Mouse (Mus musculus) midbrain, embryonic 16.5 days (tissue): ENCODE data around the gene Rhox2b. TPM values are rescaled to one million over a fixed set of nuclear protein-coding genes. Genes with fewer than 3 reads are reported as not detected.
"Not testable (repeated sequence)": the region's sequence is repeated elsewhere in the genome, so short reads cannot be mapped to it uniquely, and the experiment has no call there.

Source experiments
- ATAC-seq: fragments of 200-750 bp; cut with Nextera tagmentation; 2 replicates; pipeline ENCODE4 v1.8.0; 2017; ENCODE audit warnings: moderate TSS enrichment
- H3K27ac ChIP-seq: fragments of 300-500 bp; sonication (generic); 2 replicates; pipeline ENCODE4 v1.5.1; 2014; ENCODE audit warnings: mild to moderate bottlenecking, low read length, mixed read lengths
- H3K27me3 ChIP-seq: fragments of 300-500 bp; sonication (generic); 2 replicates; pipeline ENCODE4 v1.6.1; 2014; ENCODE audit warnings: low read depth, low read length, mixed read lengths; ENCODE audit not compliant: control insufficient read depth, insufficient read depth
- H3K36me3 ChIP-seq: fragments of 300-500 bp; sonication (generic); 2 replicates; pipeline ENCODE4 v1.6.1; 2014; ENCODE audit warnings: mild to moderate bottlenecking, low read length, moderate library complexity, mixed read lengths; ENCODE audit not compliant: control insufficient read depth, insufficient read depth
- H3K4me1 ChIP-seq: fragments of 300-500 bp; sonication (generic); 2 replicates; pipeline ENCODE4 v1.6.1; 2014; ENCODE audit warnings: mild to moderate bottlenecking, low read length, mixed read lengths; ENCODE audit not compliant: control insufficient read depth, insufficient read depth
- H3K4me2 ChIP-seq: fragments of 300-500 bp; sonication (generic); 2 replicates; pipeline ENCODE4 v1.6.1; 2014; ENCODE audit warnings: mild to moderate bottlenecking, low read length, mixed read lengths
- H3K4me3 ChIP-seq: fragments of 300-500 bp; sonication (generic); 2 replicates; pipeline ENCODE4 v1.5.1; 2014; ENCODE audit warnings: low read depth, mild to moderate bottlenecking, low read length, moderate library complexity, mixed read lengths
- H3K9ac ChIP-seq: fragments of 300-500 bp; sonication (generic); 2 replicates; pipeline ENCODE4 v1.6.1; 2014; ENCODE audit warnings: low read depth, low read length, mixed read lengths
- H3K9me3 ChIP-seq: fragments of 300-500 bp; sonication (generic); replicated peaks from 2 replicates; pipeline ENCODE4 v1.6.1; 2014; ENCODE audit warnings: mild to moderate bottlenecking, low read length, mixed read lengths; ENCODE audit not compliant: control insufficient read depth, poor library complexity, severe bottlenecking
- WGBS: fragments of 180-500 bp; shearing (Covaris S2); extraction: QIAGEN DNeasy Blood & Tissue Kit; methylation state at CpG from one replicate; pipeline ENCODE4 v1.1.7; 2014; 5-methylcytosine and 5-hydroxymethylcytosine counted together
- polyA plus RNA-seq: library from polyadenylated mRNA; unstranded; fragments of >200 nt; fragmentation: Nextera tagmentation; extraction: Ambion mirVana; gene quantifications from 2 replicates; pipeline ENCODE4 v1.2.1, GENCODE M21; 2015

The Rhox2b gene
- polyA plus RNA-seq = not detected in 2 replicates

DNA sequence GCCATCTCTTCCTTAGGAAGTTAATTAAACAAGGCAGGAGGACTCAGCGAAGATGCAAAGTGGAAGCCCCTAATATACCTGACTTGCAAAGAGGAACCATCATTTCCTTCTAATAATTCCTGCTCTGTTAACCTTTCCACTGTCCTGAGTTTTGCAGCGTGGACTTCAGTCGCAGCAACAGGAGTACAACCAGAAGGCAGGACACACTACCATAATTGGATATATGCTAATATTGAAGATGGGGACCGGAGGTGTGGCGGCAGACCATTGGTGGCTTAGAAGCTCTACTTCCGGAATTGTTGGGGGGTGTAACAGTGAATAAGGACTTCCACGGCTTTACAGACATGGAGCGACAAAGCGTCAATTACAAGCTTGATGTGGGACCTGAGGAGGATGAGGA, at the start of gene Rhox2b:
Gene Rhox2b (plus strand): TSS at position 301 of the 400 bp plus-strand sequence.
- H3K9ac ChIP-seq, H3K4me2 ChIP-seq, H3K27ac ChIP-seq, ATAC-seq, H3K27me3 ChIP-seq, H3K36me3 ChIP-seq, H3K4me3 ChIP-seq, H3K9me3 ChIP-seq, H3K4me1 ChIP-seq: not testable (repeated sequence)
- no CpG with 5 or more reads among the region's 9 CpGs for WGBS

DNA sequence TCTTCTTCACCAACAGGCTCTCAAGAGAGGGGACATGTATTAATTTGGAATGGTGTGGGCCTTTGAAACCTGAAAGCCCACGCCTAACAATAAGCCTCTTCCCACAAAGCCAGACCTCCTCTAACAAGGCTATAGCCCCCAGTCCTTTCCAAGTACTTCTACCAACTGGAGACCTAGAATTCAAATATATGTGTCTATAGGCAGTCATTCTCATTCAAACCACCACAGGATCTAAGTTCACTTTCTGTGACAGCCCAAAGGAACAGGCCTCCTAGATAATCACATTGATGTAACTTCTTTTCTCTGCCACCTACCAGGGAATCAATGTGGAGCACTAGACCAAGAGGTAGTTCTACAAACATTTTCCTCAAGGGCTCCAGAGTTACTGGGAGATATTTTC, 32.1 kb upstream of the Rhox2b start, which contains the start of gene Rhox3a2:
Gene Rhox3a2 (plus strand): TSS at position 301 of the 400 bp plus-strand sequence.
- not testable (repeated sequence) for H3K9me3 ChIP-seq, H3K4me2 ChIP-seq, H3K4me1 ChIP-seq, H3K27ac ChIP-seq, ATAC-seq, H3K4me3 ChIP-seq, H3K9ac ChIP-seq, H3K36me3 ChIP-seq, H3K27me3 ChIP-seq
- WGBS = no CpG with 5 or more reads among the region's 1 CpGs

DNA sequence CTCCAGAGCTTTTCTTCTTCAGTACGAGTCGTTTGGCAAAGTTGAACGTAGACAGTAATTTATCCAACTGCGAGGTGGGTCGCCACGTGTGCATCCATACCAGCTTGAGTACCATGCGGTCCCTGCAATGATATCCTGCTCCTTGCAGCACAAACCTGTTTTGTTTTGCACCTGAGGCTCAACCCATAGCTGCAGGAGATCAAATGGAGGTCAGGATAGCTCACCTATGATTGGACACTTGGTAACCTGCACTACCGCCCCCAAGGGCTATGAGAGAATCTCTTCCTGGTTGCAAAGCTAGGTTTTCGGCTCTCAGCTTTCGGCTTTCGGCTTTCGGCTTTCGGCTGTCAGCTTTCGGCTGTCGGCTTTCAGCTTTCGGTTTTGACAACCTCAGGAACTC, 21.3 kb upstream of the Rhox2b start, which contains the start of gene Rhox4a2:
Gene Rhox4a2 (plus strand): TSS at position 301 of the 400 bp plus-strand sequence.
- H3K27ac ChIP-seq, H3K4me1 ChIP-seq, H3K4me3 ChIP-seq, H3K9ac ChIP-seq, H3K27me3 ChIP-seq, ATAC-seq, H3K9me3 ChIP-seq, H3K4me2 ChIP-seq, H3K36me3 ChIP-seq: not testable (repeated sequence)
- WGBS = 96% methylated on average over 7 of the region's 16 CpGs

DNA sequence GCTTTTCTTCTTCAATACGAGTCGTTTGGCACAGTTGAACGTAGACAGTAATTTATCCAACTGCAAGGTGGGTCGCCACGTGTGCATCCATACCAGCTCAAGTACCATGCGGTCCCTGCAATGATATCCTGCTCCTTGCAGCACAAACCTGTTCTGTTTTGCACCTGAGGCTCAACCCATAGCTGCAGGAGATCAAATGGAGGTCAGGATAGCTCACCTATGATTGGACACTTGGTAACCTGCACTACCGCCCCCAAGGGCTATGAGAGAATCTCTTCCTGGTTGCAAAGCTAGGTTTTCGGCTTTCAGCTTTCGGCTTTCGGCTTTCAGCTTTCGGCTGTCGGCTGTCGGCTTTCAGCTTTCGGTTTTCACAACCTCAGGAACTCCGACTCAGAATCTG, 20.3 kb downstream of the Rhox2b start, which contains the start of gene Rhox4b:
Gene Rhox4b (plus strand): TSS at position 301 of the 400 bp plus-strand sequence.
- not testable (repeated sequence) for H3K9ac ChIP-seq, H3K27ac ChIP-seq, H3K4me2 ChIP-seq, ATAC-seq, H3K27me3 ChIP-seq, H3K4me3 ChIP-seq, H3K9me3 ChIP-seq, H3K4me1 ChIP-seq, H3K36me3 ChIP-seq
- WGBS = 91% methylated on average over 14 of the region's 15 CpGs

DNA sequence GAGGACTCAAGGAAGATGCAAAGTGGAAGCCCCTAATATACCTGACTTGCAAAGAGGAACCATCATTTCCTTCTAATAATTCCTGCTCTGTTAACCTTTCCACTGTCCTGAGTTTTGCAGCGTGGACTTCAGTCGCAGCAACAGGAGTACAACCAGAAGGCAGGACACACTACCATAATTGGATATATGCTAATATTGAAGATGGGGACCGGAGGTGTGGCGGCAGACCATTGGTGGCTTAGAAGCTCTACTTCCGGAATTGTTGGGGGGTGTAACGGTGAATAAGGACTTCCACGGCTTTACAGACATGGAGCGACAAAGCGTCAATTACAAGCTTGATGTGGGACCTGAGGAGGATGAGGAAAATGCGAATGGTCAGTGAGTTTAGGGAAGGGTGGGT, 41.5 kb downstream of the Rhox2b start, which contains the start of gene Rhox2c:
Gene Rhox2c (plus strand): TSS at position 301 of the 400 bp plus-strand sequence.
- not testable (repeated sequence) for H3K9me3 ChIP-seq, H3K27ac ChIP-seq, ATAC-seq, H3K9ac ChIP-seq, H3K4me2 ChIP-seq, H3K36me3 ChIP-seq, H3K27me3 ChIP-seq, H3K4me3 ChIP-seq, H3K4me1 ChIP-seq
- WGBS = 97% methylated on average over 5 of the region's 10 CpGs

DNA sequence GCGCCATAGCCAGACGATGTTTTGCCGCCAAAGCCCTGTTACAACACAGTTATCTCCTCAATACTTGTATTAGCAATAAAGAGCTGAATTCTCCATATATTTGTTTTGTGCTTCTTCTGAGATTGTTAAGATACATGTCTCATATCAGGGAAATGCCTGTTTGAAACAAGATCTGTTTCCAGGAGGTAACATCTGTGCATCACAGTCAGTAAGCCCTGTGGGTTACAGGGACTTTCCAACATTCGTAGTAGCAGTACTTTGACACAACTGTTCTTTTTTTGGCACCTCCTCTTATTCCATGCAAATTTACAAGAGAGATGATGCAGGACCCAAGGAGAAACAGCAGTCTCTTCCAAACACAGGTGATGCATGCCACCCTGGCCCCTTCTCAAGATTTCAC, 46.4 kb downstream of the Rhox2b start, which contains the start of gene Rhox3c:
Gene Rhox3c (plus strand): TSS at position 301 of the 400 bp plus-strand sequence.
- not testable (repeated sequence) for H3K27me3 ChIP-seq, H3K9me3 ChIP-seq, H3K36me3 ChIP-seq, ATAC-seq, H3K9ac ChIP-seq, H3K4me1 ChIP-seq, H3K4me3 ChIP-seq, H3K27ac ChIP-seq, H3K4me2 ChIP-seq
- 95% methylated on average over 3 of the region's 4 CpGs for WGBS

Other genes with a start within 250 kb of the Rhox2b start
- 0.57 and 0.82 TPM in 2 replicates for gene Akap14, start 243.2 kb upstream of the Rhox2b start, polyA plus RNA-seq
- gene Ndufa1, start 220.9 kb upstream of the Rhox2b start, polyA plus RNA-seq = 605 and 635 TPM in 2 replicates
- gene Rnf113a1, start 220.8 kb upstream of the Rhox2b start, polyA plus RNA-seq = 20.8 and 23.2 TPM in 2 replicates
- gene Gm9, start 201.0 kb upstream of the Rhox2b start, polyA plus RNA-seq = not detected in 2 replicates
- not detected in 2 replicates for gene Rhox1, start 189.8 kb upstream of the Rhox2b start, polyA plus RNA-seq
- not detected in 2 replicates for gene Rhox2a, start 167.1 kb upstream of the Rhox2b start, polyA plus RNA-seq
- gene Rhox3a, start 162.1 kb upstream of the Rhox2b start, polyA plus RNA-seq = not detected in 2 replicates
- gene Rhox4a, start 146.7 kb upstream of the Rhox2b start, polyA plus RNA-seq = not detected in 2 replicates
- not detected in 2 replicates for gene Rhox3a2, start 32.0 kb upstream of the Rhox2b start, polyA plus RNA-seq
- not detected in 2 replicates for gene Rhox4a2, start 21.2 kb upstream of the Rhox2b start, polyA plus RNA-seq
- gene Rhox4b, start 20.4 kb downstream of the Rhox2b start, polyA plus RNA-seq = not detected in 2 replicates
- gene Rhox2c, start 41.6 kb downstream of the Rhox2b start, polyA plus RNA-seq = not detected in 2 replicates
- gene Rhox3c, start 46.5 kb downstream of the Rhox2b start, polyA plus RNA-seq = not detected in 2 replicates
- gene Rhox4c, start 68.3 kb downstream of the Rhox2b start, polyA plus RNA-seq = not detected in 2 replicates
- not detected in 2 replicates for gene Rhox2d, start 81.4 kb downstream of the Rhox2b start, polyA plus RNA-seq
- not detected in 2 replicates for gene Rhox4d, start 102.3 kb downstream of the Rhox2b start, polyA plus RNA-seq
- not detected in 2 replicates for gene Rhox2e, start 118.4 kb downstream of the Rhox2b start, polyA plus RNA-seq
- not detected in 2 replicates for gene Rhox3e, start 130.0 kb downstream of the Rhox2b start, polyA plus RNA-seq
- gene Rhox4e, start 145.3 kb downstream of the Rhox2b start, polyA plus RNA-seq = not detected in 2 replicates
- not detected in 2 replicates for gene Rhox2f, start 159.3 kb downstream of the Rhox2b start, polyA plus RNA-seq
- not detected in 2 replicates for gene Rhox3f, start 168.9 kb downstream of the Rhox2b start, polyA plus RNA-seq
- gene Rhox4f, start 195.6 kb downstream of the Rhox2b start, polyA plus RNA-seq = not detected in 2 replicates
- not detected in 2 replicates for gene Rhox3g, start 216.5 kb downstream of the Rhox2b start, polyA plus RNA-seq
- not detected in 2 replicates for gene Rhox2g, start 231.4 kb downstream of the Rhox2b start, polyA plus RNA-seq
- gene Rhox4g, start 239.3 kb downstream of the Rhox2b start, polyA plus RNA-seq = not detected in 2 replicates